Mouse (Mus musculus) forebrain, embryonic 11.5 days (tissue): ENCODE data around the gene Ptprm. TPM values are rescaled to one million over a fixed set of nuclear protein-coding genes. Genes with fewer than 3 reads are reported as not detected.

ENCODE experiments used
- ATAC-seq: fragments of 200-750 bp; cut with Nextera tagmentation; replicated peaks from 2 replicates; pipeline ENCODE4 v1.8.0; 2017; ENCODE audit warnings: moderate TSS enrichment; ENCODE audit not compliant: low FRiP score
- DNase-seq: peaks from one replicate; pipeline ENCODE4 v3.0.0-alpha.2; 2017; ENCODE audit warnings: low spot score
- H3K27ac ChIP-seq: fragments of 300-500 bp; sonication (generic); 2 replicates; pipeline ENCODE4 v1.5.1; 2014; ENCODE audit warnings: low read depth, low read length
- H3K27me3 ChIP-seq: fragments of 300-500 bp; sonication (generic); 2 replicates; pipeline ENCODE4 v1.6.1; 2014; ENCODE audit warnings: mild to moderate bottlenecking, low read length, mixed read lengths; ENCODE audit not compliant: control insufficient read depth, insufficient read depth
- H3K36me3 ChIP-seq: fragments of 300-500 bp; sonication (generic); 2 replicates; pipeline ENCODE4 v1.6.1; 2014; ENCODE audit warnings: mild to moderate bottlenecking, low read length, moderate library complexity, mixed read lengths; ENCODE audit not compliant: control insufficient read depth, insufficient read depth
- H3K4me1 ChIP-seq: fragments of 300-500 bp; sonication (generic); replicated peaks from 2 replicates; pipeline ENCODE4 v1.6.1; 2014; ENCODE audit warnings: low read length, mixed read lengths; ENCODE audit not compliant: control insufficient read depth, insufficient read depth
- H3K4me2 ChIP-seq: fragments of 300-500 bp; sonication (generic); 2 replicates; pipeline ENCODE4 v1.6.1; 2014; ENCODE audit warnings: low read depth, mild to moderate bottlenecking, low read length, moderate library complexity, mixed read lengths; ENCODE audit not compliant: severe bottlenecking
- H3K4me3 ChIP-seq: fragments of 300-500 bp; sonication (generic); 2 replicates; pipeline ENCODE4 v1.5.1; 2014; ENCODE audit warnings: low read depth, low read length
- H3K9ac ChIP-seq: fragments of 300-500 bp; sonication (generic); 2 replicates; pipeline ENCODE4 v1.6.1; 2014; ENCODE audit warnings: low read length
- H3K9me3 ChIP-seq: fragments of 300-500 bp; sonication (generic); 2 replicates; pipeline ENCODE4 v1.6.1; 2016; ENCODE audit warnings: low read length, mixed read lengths; ENCODE audit not compliant: control insufficient read depth
- WGBS: fragments of 180-500 bp; shearing (Covaris S2); extraction: QIAGEN DNeasy Blood & Tissue Kit; methylation state at CpG from one replicate; pipeline ENCODE4 v1.1.7; 2014; 5-methylcytosine and 5-hydroxymethylcytosine counted together
- polyA plus RNA-seq: library from polyadenylated mRNA; unstranded; fragments of >200 nt; fragmentation: Nextera tagmentation; extraction: Ambion mirVana; gene quantifications from 2 replicates; pipeline ENCODE4 v1.2.1, GENCODE M21; 2014

Ptprm gene
- polyA plus RNA-seq, 1 experiment from 2014 or later, result 11.7 TPM

- Histone ChIP-seq H3K36me3 (no peaks in the 10 kb centered on the region), H3K27ac (no peak overlapping the region), H3K27me3 (no peaks in the 10 kb centered on the region), H3K4me3 (no peak overlapping the region), H3K4me2 (no peak overlapping the region), H3K4me1 (0 out of 2 replicates have a peak, but pooled peaks cover 2% of the 10 kb centered on the region), H3K9ac (no peak overlapping the region), H3K9me3 (no peaks in the 10 kb centered on the region)
- 89% methylated on average over 2 of the region's 2 CpGs for WGBS
- DNase-seq (no peak), ATAC-seq (no peak)
Measured at GRCm38 (mm10) chr17:66879151-66879550, 475.1 kb downstream of the Ptprm start.

GRCm38 (mm10) chr17:66877582-66877981 is 476.7 kb downstream of the Ptprm start:
- no peak overlapping the region for H3K4me2 ChIP-seq
- no peaks in the 10 kb centered on the region for H3K9me3 ChIP-seq
- ATAC-seq (no peak), DNase-seq (no peak)
- H3K27ac ChIP-seq, result no peak overlapping the region
- no peak overlapping the region for H3K9ac ChIP-seq
- no peak overlapping the region for H3K4me3 ChIP-seq
- WGBS, result 84% methylated on average over 6 of the region's 6 CpGs
- H3K36me3 ChIP-seq, result no peaks in the 10 kb centered on the region
- H3K27me3 ChIP-seq, result no peaks in the 10 kb centered on the region
- H3K4me1 ChIP-seq, result 0 out of 2 replicates have a peak, but pooled peaks cover 2% of the 10 kb centered on the region

- H3K9me3 ChIP-seq, result no peaks in the 10 kb centered on the region
- H3K27ac ChIP-seq, result no peak overlapping the region
- H3K27me3 ChIP-seq, result no peaks in the 10 kb centered on the region
- no peak overlapping the region for H3K4me2 ChIP-seq
- no peak overlapping the region for H3K4me3 ChIP-seq
- no peaks in the 10 kb centered on the region for H3K36me3 ChIP-seq
- WGBS, result 87% methylated on average over 11 of the region's 11 CpGs
- H3K4me1 ChIP-seq, result peaks cover 4% of the 10 kb centered on the region; the same call in 1 of the 2 replicates
- peak; percentile 66; the same call in 1 of the 2 replicates for ATAC-seq
- DNase-seq, result no peak
- no peak overlapping the region for H3K9ac ChIP-seq
Measured at GRCm38 (mm10) chr17:66874810-66875209, 479.4 kb downstream of the Ptprm start.

GRCm38 (mm10) chr17:66871396-66871795 is 482.9 kb downstream of the Ptprm start:
- Histone ChIP-seq H3K27ac (no peak overlapping the region), H3K4me3 (no peak overlapping the region), H3K9ac (no peak overlapping the region), H3K4me2 (no peak overlapping the region), H3K36me3 (no peaks in the 10 kb centered on the region), H3K9me3 (no peaks in the 10 kb centered on the region), H3K27me3 (no peaks in the 10 kb centered on the region), H3K4me1 (peaks cover 2% of the 10 kb centered on the region; the same call in 1 of the 2 replicates)
- 84% methylated on average over 4 of the region's 4 CpGs for WGBS
- DNase-seq (no peak), ATAC-seq (no peak)

- DNase-seq (peak; percentile 56), ATAC-seq (peak; percentile 82)
- Histone ChIP-seq H3K36me3 (no peaks in the 10 kb centered on the region), H3K4me1 (peaks cover 2% of the 10 kb centered on the region; the same call in 1 of the 2 replicates), H3K4me2 (0 out of 2 replicates have a peak overlapping the region, but pooled peaks have one; percentile 3), H3K4me3 (no peak overlapping the region), H3K9ac (no peak overlapping the region), H3K27ac (peak overlapping the region; percentile 33), H3K9me3 (no peaks in the 10 kb centered on the region), H3K27me3 (no peaks in the 10 kb centered on the region)
- WGBS, result 59% methylated on average over 13 of the region's 13 CpGs
Measured at GRCm38 (mm10) chr17:66869581-66870002, 484.7 kb downstream of the Ptprm start.

- Histone ChIP-seq H3K9ac (no peak overlapping the region), H3K4me2 (no peak overlapping the region), H3K27me3 (no peaks in the 10 kb centered on the region), H3K4me1 (no peaks in the 10 kb centered on the region), H3K27ac (no peak overlapping the region), H3K9me3 (no peaks in the 10 kb centered on the region), H3K36me3 (no peaks in the 10 kb centered on the region), H3K4me3 (no peak overlapping the region)
- 60% methylated on average over 4 of the region's 4 CpGs for WGBS
- ATAC-seq, result no peak
- no peak for DNase-seq
Measured at GRCm38 (mm10) chr17:66864441-66864840, 489.8 kb downstream of the Ptprm start.

- no peaks in the 10 kb centered on the region for H3K4me1 ChIP-seq
- ATAC-seq (no peak), DNase-seq (no peak)
- no peaks in the 10 kb centered on the region for H3K27me3 ChIP-seq
- 49% methylated on average over 2 of the region's 2 CpGs for WGBS
- no peaks in the 10 kb centered on the region for H3K9me3 ChIP-seq
- no peak overlapping the region for H3K4me2 ChIP-seq
- H3K4me3 ChIP-seq, result no peak overlapping the region
- H3K9ac ChIP-seq, result no peak overlapping the region
- H3K27ac ChIP-seq, result no peak overlapping the region
- no peaks in the 10 kb centered on the region for H3K36me3 ChIP-seq
Measured at GRCm38 (mm10) chr17:66861557-66861956, 492.7 kb downstream of the Ptprm start.

- no peak overlapping the region for H3K4me2 ChIP-seq
- no peak overlapping the region for H3K27ac ChIP-seq
- no peaks in the 10 kb centered on the region for H3K36me3 ChIP-seq
- no peak overlapping the region for H3K9ac ChIP-seq
- H3K4me1 ChIP-seq, result no peaks in the 10 kb centered on the region
- no peak for DNase-seq
- H3K27me3 ChIP-seq, result no peaks in the 10 kb centered on the region
- no peak overlapping the region for H3K4me3 ChIP-seq
- no peaks in the 10 kb centered on the region for H3K9me3 ChIP-seq
- ATAC-seq, result no peak
Measured at GRCm38 (mm10) chr17:66858757-66859156, 495.5 kb downstream of the Ptprm start.

- H3K4me2 ChIP-seq, result no peak overlapping the region
- H3K4me3 ChIP-seq, result no peak overlapping the region
- ATAC-seq (no peak), DNase-seq (no peak)
- H3K36me3 ChIP-seq, result no peaks in the 10 kb centered on the region
- H3K4me1 ChIP-seq, result no peaks in the 10 kb centered on the region
- 85% methylated on average over 6 of the region's 6 CpGs for WGBS
- H3K9ac ChIP-seq, result no peak overlapping the region
- no peaks in the 10 kb centered on the region for H3K27me3 ChIP-seq
- H3K27ac ChIP-seq, result no peak overlapping the region
- no peaks in the 10 kb centered on the region for H3K9me3 ChIP-seq
Measured at GRCm38 (mm10) chr17:66852496-66852895, 501.8 kb downstream of the Ptprm start.
